Mouse (Mus musculus) liver (tissue): ENCODE measurements around the gene Srp72.
A peak's percentile ranks its signal among the peaks of the same experiment; 100 is the strongest.
"Not testable (repeated sequence)": the region's sequence is repeated elsewhere in the genome, so short reads cannot be mapped to it uniquely, and the experiment has no call there.

Source experiments
- DNase-seq: peaks from one replicate; pipeline ENCODE4 v3.0.0-alpha.2; 2020; ENCODE audit warnings: mixed read lengths

The Srp72 gene

GRCm38 (mm10) chr5:76969250-76969649 lies 5.2 kb upstream of the Srp72 start:
- no peak for DNase-seq

GRCm38 (mm10) chr5:76971115-76971514 lies 3.4 kb upstream of the Srp72 start:
- DNase-seq, result not testable (repeated sequence)

GRCm38 (mm10) chr5:76973488-76973887 lies 995 bp upstream of the Srp72 start:
- no peak for DNase-seq

- no peak for DNase-seq
Observed at GRCm38 (mm10) chr5:76974207-76974553, 303 bp upstream of the Srp72 start.

GRCm38 (mm10) chr5:76975736-76976135 lies 1.3 kb downstream of the Srp72 start:
- no peak for DNase-seq

- no peak for DNase-seq
Observed at GRCm38 (mm10) chr5:76984015-76984414, 9.5 kb downstream of the Srp72 start.

GRCm38 (mm10) chr5:76990789-76991188 lies 16.3 kb downstream of the Srp72 start:
- peak; percentile 37 for DNase-seq

- peak; percentile 73 for DNase-seq
Observed at GRCm38 (mm10) chr5:76993174-76993814, 18.8 kb downstream of the Srp72 start.

GRCm38 (mm10) chr5:76998416-76998815 lies 23.9 kb downstream of the Srp72 start:
- no peak for DNase-seq

GRCm38 (mm10) chr5:77001192-77001591 lies 26.7 kb downstream of the Srp72 start:
- no peak for DNase-seq

- DNase-seq, result no peak
Observed at GRCm38 (mm10) chr5:77004051-77004821, 29.8 kb downstream of the Srp72 start, which contains the start of gene Arl9. Gene Arl9 (plus strand): TSS chr5:77004055.

GRCm38 (mm10) chr5:77010352-77010751 lies 35.9 kb downstream of the Srp72 start:
- no peak for DNase-seq

- DNase-seq, result no peak
Observed at GRCm38 (mm10) chr5:77011082-77011481, 36.6 kb downstream of the Srp72 start.

- DNase-seq, result no peak
Observed at GRCm38 (mm10) chr5:77013171-77013570, 38.7 kb downstream of the Srp72 start.

GRCm38 (mm10) chr5:77015544-77016482 lies 41.3 kb downstream of the Srp72 start, which contains the start of gene Thegl:
Gene Thegl (plus strand): TSS chr5:77016023.
- peak; percentile 93 for DNase-seq

GRCm38 (mm10) chr5:77028034-77028433 lies 53.6 kb downstream of the Srp72 start:
- DNase-seq, result peak; percentile 14

GRCm38 (mm10) chr5:77029735-77030134 lies 55.3 kb downstream of the Srp72 start:
- peak; percentile 43 for DNase-seq

GRCm38 (mm10) chr5:77035101-77035500 lies 60.6 kb downstream of the Srp72 start:
- DNase-seq, result not testable (repeated sequence)

- DNase-seq, result no peak
Observed at GRCm38 (mm10) chr5:77038451-77038850, 64.0 kb downstream of the Srp72 start.

- DNase-seq, result no peak
Observed at GRCm38 (mm10) chr5:77039391-77039790, 64.9 kb downstream of the Srp72 start.

GRCm38 (mm10) chr5:77044362-77044761 lies 69.9 kb downstream of the Srp72 start:
- DNase-seq, result no peak
